Mouse (Mus musculus) neural tube, embryonic 14.5 days (tissue): Measurements from ENCODE around the gene Camk2d. TPM values are rescaled to one million over a fixed set of nuclear protein-coding genes. Genes with fewer than 3 reads are reported as not detected.

Experiments
- ATAC-seq: fragments of 200-750 bp; cut with Nextera tagmentation; 2 replicates; pipeline ENCODE4 v1.8.0; 2017; ENCODE audit warnings: low read depth, mild to moderate bottlenecking, moderate TSS enrichment, moderate library complexity
- H3K27ac ChIP-seq: fragments of 300-500 bp; sonication (generic); 2 replicates; pipeline ENCODE4 v1.5.1; 2014; ENCODE audit warnings: low read depth, mild to moderate bottlenecking, control low read depth, low read length, moderate library complexity, mixed read lengths
- H3K27me3 ChIP-seq: fragments of 300-500 bp; sonication (generic); 2 replicates; pipeline ENCODE4 v1.6.1; 2014; ENCODE audit warnings: low read length; ENCODE audit not compliant: control insufficient read depth, insufficient read depth
- H3K36me3 ChIP-seq: fragments of 300-500 bp; sonication (generic); 2 replicates; pipeline ENCODE4 v1.6.1; 2014; ENCODE audit warnings: low read length, mixed read lengths; ENCODE audit not compliant: control insufficient read depth, insufficient read depth
- H3K4me1 ChIP-seq: fragments of 300-500 bp; sonication (generic); 2 replicates; pipeline ENCODE4 v1.6.1; 2014; ENCODE audit warnings: low read length; ENCODE audit not compliant: control insufficient read depth, insufficient read depth
- H3K4me2 ChIP-seq: fragments of 300-500 bp; sonication (generic); 2 replicates; pipeline ENCODE4 v1.6.1; 2014; ENCODE audit warnings: mild to moderate bottlenecking, low read depth, low read length, control low read depth
- H3K4me3 ChIP-seq: fragments of 300-500 bp; sonication (generic); 2 replicates; pipeline ENCODE4 v1.5.1; 2014; ENCODE audit warnings: low read depth, low read length, control low read depth, mixed read lengths
- H3K9ac ChIP-seq: fragments of 300-500 bp; sonication (generic); replicated peaks from 2 replicates; pipeline ENCODE4 v1.6.1; 2014; ENCODE audit warnings: low read depth, mild to moderate bottlenecking, control low read depth, low read length, mixed read lengths
- H3K9me3 ChIP-seq: fragments of 300-500 bp; sonication (generic); 2 replicates; pipeline ENCODE4 v1.6.1; 2016; ENCODE audit warnings: low read length; ENCODE audit not compliant: control insufficient read depth
- WGBS: fragments of 180-500 bp; shearing (Covaris S2); extraction: QIAGEN DNeasy Blood & Tissue Kit; methylation state at CpG from one replicate; pipeline ENCODE4 v1.1.7; 2014; 5-methylcytosine and 5-hydroxymethylcytosine counted together
- polyA plus RNA-seq: library from polyadenylated mRNA; unstranded; fragments of >200 nt; fragmentation: Nextera tagmentation; extraction: Ambion mirVana; gene quantifications from 2 replicates; pipeline ENCODE4 v1.2.1, GENCODE M21; 2014

The Camk2d gene
- polyA plus RNA-seq, 1 experiment from 2014 or later = 215 TPM

GRCm38 (mm10) chr3:126725647-126726046 lies 129.5 kb downstream of the Camk2d start:
- peak; percentile 57; the same call in 1 of the 2 replicates for ATAC-seq
- Histone ChIP-seq H3K4me2 (no peak overlapping the region), H3K27ac (no peak overlapping the region), H3K9me3 (no peaks in the 10 kb centered on the region), H3K36me3 (no peaks in the 10 kb centered on the region), H3K4me3 (no peak overlapping the region), H3K9ac (no peak overlapping the region), H3K4me1 (no peaks in the 10 kb centered on the region), H3K27me3 (no peaks in the 10 kb centered on the region)
- WGBS = 69% methylated on average over 9 of the region's 9 CpGs

GRCm38 (mm10) chr3:126727387-126727786 lies 131.3 kb downstream of the Camk2d start:
- WGBS = 96% methylated on average over 4 of the region's 4 CpGs
- no peak for ATAC-seq

GRCm38 (mm10) chr3:126730411-126730810 lies 134.3 kb downstream of the Camk2d start:
- Histone ChIP-seq H3K9me3 (no peaks in the 10 kb centered on the region), H3K4me2 (no peak overlapping the region), H3K4me1 (no peaks in the 10 kb centered on the region), H3K36me3 (no peaks in the 10 kb centered on the region), H3K9ac (no peak overlapping the region), H3K27me3 (no peaks in the 10 kb centered on the region), H3K4me3 (no peak overlapping the region), H3K27ac (no peak overlapping the region)
- ATAC-seq = no peak
- WGBS = 78% methylated on average over 5 of the region's 5 CpGs

More at GRCm38 (mm10) chr3:126727387-126727786, 131.3 kb downstream of the Camk2d start:
- no peaks in the 10 kb centered on the region for H3K36me3 ChIP-seq
- H3K9me3 ChIP-seq = no peaks in the 10 kb centered on the region
- no peak overlapping the region for H3K4me3 ChIP-seq
- no peak overlapping the region for H3K9ac ChIP-seq
- H3K27me3 ChIP-seq = no peaks in the 10 kb centered on the region
- no peaks in the 10 kb centered on the region for H3K4me1 ChIP-seq
- no peak overlapping the region for H3K27ac ChIP-seq
- H3K4me2 ChIP-seq = no peak overlapping the region

- Histone ChIP-seq H3K4me2 (no peak overlapping the region), H3K27ac (no peak overlapping the region), H3K4me1 (no peaks in the 10 kb centered on the region), H3K9ac (no peak overlapping the region), H3K27me3 (no peaks in the 10 kb centered on the region), H3K9me3 (no peaks in the 10 kb centered on the region), H3K36me3 (no peaks in the 10 kb centered on the region), H3K4me3 (no peak overlapping the region)
- WGBS = 97% methylated on average over 2 of the region's 2 CpGs
- ATAC-seq = no peak
Measured at GRCm38 (mm10) chr3:126732323-126732722, 136.2 kb downstream of the Camk2d start.

GRCm38 (mm10) chr3:126734533-126734932 lies 138.4 kb downstream of the Camk2d start:
- no peak overlapping the region for H3K4me3 ChIP-seq
- no peak overlapping the region for H3K27ac ChIP-seq
- H3K4me1 ChIP-seq = no peaks in the 10 kb centered on the region
- no peaks in the 10 kb centered on the region for H3K9me3 ChIP-seq
- 97% methylated on average over 2 of the region's 2 CpGs for WGBS
- no peaks in the 10 kb centered on the region for H3K36me3 ChIP-seq
- no peak overlapping the region for H3K9ac ChIP-seq
- H3K27me3 ChIP-seq = no peaks in the 10 kb centered on the region
- no peak for ATAC-seq
- no peak overlapping the region for H3K4me2 ChIP-seq

GRCm38 (mm10) chr3:126735211-126735610 lies 139.1 kb downstream of the Camk2d start:
- Histone ChIP-seq H3K27ac (no peak overlapping the region), H3K4me3 (no peak overlapping the region), H3K9ac (no peak overlapping the region), H3K4me2 (no peak overlapping the region), H3K27me3 (no peaks in the 10 kb centered on the region), H3K36me3 (no peaks in the 10 kb centered on the region), H3K4me1 (no peaks in the 10 kb centered on the region), H3K9me3 (no peaks in the 10 kb centered on the region)
- WGBS = 90% methylated on average over 5 of the region's 5 CpGs
- no peak for ATAC-seq

- Histone ChIP-seq H3K4me3 (no peak overlapping the region), H3K36me3 (no peaks in the 10 kb centered on the region), H3K27ac (no peak overlapping the region), H3K27me3 (no peaks in the 10 kb centered on the region), H3K4me2 (no peak overlapping the region), H3K9me3 (no peaks in the 10 kb centered on the region), H3K9ac (no peak overlapping the region), H3K4me1 (no peaks in the 10 kb centered on the region)
- ATAC-seq = no peak
- 95% methylated on average over 2 of the region's 2 CpGs for WGBS
Measured at GRCm38 (mm10) chr3:126737128-126737527, 141.0 kb downstream of the Camk2d start.

GRCm38 (mm10) chr3:126740146-126740545 lies 144.0 kb downstream of the Camk2d start:
- WGBS = 76% methylated on average over 1 of the region's 1 CpGs
- no peaks in the 10 kb centered on the region for H3K4me1 ChIP-seq
- ATAC-seq = no peak

GRCm38 (mm10) chr3:126744432-126745133 lies 148.5 kb downstream of the Camk2d start:
- Histone ChIP-seq H3K4me3 (no peak overlapping the region), H3K27me3 (no peaks in the 10 kb centered on the region), H3K9me3 (no peaks in the 10 kb centered on the region), H3K27ac (no peak overlapping the region), H3K4me1 (peaks cover 8% of the 10 kb centered on the region; the same call in 1 of the 2 replicates), H3K36me3 (no peaks in the 10 kb centered on the region), H3K4me2 (no peak overlapping the region), H3K9ac (no peak overlapping the region)
- WGBS = 56% methylated on average over 3 of the region's 3 CpGs
- no peak for ATAC-seq

More at GRCm38 (mm10) chr3:126740146-126740545, 144.0 kb downstream of the Camk2d start:
- Histone ChIP-seq H3K9ac (no peak overlapping the region), H3K27ac (no peak overlapping the region), H3K36me3 (no peaks in the 10 kb centered on the region), H3K27me3 (no peaks in the 10 kb centered on the region), H3K4me2 (no peak overlapping the region), H3K4me3 (no peak overlapping the region), H3K9me3 (no peaks in the 10 kb centered on the region)
